Mouse (Mus musculus) thymus, postnatal 14 days (tissue): ENCODE measurements at regions not wholly inside any gene's neighbourhood (a gene's known extent, or its start where the extent isn't known, plus 50 kb on each side); places are given as distances from the start of the nearest gene placed in this dataset.
A peak's percentile ranks its signal among the peaks of the same experiment; 100 is the strongest.

Source experiments
- DNase-seq: peaks from one replicate; pipeline ENCODE4 v3.0.0; 2021

DNA sequence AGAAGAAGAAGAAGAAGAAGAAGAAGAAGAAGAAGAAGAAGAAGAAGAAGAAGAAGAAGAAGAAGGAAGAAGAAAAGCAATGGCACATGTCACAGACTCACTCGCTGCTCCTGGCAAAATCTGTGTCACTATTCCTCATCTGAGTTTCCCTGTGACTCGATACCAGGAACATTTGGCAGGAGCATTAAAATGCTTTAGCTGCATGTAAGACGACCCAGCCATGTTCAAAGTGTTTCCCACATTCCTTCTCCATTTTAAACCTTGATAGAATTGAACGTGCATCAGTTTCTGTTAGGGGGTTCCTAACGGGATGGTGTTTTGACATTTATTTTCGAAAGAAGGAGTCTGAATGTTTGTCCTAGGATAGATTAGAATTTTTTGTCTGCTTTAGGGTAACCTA, 51.2 kb upstream of the Pja2 start:
- DNase-seq, result no peak

DNA sequence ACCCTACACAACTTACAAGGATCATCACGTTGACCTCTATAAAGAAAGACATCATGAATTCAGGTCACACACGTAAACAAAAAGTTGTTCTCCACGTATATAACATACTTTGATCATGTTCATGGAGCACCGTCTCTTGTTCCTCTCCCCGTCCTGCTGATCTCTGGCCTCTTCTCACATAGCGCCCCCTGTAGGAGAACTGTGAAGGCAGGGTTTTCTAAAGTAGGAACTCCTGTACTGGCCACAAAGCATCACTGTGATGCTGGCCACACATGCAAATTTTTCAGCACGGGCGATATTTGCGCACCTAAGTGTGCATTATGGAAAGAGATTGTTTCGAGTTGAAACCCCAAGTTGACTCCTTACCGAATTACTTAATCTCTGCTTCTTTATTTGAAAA, 51.9 kb upstream of the Pja2 start:
- peak; percentile 5 for DNase-seq

DNA sequence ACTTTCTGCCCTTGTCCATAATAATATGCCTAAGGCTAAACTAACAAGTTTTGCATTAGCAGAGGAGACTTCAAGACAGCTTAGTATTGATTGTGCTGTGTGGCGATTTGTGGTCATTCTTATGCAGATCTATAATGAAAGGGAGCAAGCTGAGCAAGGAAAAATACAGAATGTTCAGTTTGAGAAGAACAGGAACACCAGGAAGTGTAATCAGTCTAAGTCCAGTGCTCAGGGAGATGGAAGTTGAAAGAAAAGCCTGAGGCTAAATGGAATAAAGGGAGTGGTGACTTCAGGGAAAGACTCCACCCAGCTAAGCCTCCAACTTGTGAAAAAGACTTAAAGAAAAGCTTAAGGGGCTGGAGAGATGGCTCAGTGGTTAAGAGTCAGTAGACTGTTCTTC, 58.6 kb upstream of the Pja2 start:
- DNase-seq, result no peak

DNA sequence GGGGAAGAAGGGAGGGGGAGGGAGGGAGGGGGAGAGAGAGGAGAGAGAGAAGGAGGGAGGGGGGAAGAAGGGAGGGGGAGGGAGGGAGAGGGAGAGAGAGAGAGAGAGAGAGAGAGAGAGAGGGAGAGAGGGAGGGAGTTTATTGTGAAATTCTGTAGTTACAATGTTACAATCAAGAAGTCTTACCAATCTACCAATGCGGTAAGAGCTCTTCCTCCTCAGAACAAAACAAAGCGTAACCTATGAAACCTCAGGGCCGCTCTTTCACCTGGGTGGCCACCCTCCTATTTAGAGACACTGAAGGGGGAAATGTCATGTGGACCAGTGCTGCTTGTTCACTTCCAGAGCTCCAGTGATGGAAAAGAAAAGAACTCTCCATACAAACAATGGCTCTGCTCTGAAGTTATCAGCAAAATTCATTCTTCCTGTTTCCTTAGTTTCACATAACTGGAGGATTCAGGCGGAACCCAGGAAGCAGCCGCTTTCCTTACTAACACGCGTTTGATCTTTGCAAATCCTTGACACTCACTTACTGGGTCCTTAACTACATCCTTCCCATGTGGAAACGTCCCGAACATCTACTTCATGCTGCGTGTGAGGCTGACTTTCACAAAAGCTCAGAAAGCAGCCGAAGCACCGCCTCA, 65.7 kb upstream of the Pja2 start:
- no peak for DNase-seq

DNA sequence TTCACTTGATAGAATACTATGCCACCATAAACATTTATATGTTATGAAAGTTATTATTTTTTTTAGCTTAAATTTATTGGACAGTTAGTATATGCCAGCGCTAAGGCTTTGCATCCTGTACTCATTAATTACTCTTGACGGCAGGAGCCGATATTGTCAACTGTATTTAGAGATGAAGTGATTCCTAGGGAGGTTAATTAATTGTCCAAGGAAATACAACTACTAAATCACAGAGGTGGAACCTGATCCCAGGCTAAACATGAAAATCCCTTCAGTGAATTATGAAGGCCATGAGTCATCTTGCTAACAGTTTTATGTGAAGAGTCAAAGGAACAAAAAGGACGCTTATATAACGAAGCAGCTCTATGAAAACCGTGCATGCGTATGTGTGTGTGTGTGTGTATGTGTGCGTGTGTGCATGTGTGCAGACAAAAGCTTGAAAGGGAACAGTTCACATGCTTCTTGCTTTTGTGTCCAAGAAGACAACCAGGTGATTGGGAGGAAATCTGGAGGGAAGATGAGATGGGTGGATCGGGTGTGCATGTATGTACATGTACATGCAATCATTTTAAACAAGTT, 66.5 kb upstream of the Pja2 start:
- DNase-seq, result no peak

DNA sequence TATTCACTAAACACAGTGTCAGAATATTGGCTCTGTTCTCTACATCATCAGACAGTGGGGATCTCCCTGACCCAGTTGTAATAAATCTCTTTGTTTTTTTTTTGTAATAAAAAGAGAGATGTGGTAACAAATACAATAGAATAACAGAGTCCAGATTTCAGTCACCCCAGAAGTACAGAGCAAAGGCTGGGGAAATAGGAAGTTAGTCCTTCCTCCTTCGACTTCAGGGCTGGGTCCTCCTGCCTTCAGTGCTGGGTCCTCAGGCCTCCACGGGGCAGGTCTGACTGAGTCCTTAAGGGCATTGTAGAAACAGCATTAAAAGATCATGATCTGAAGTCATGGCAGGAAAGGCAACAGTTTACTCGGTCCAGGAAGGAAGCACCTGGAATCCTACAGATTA, 67.0 kb upstream of the Pja2 start:
- DNase-seq, result no peak

DNA sequence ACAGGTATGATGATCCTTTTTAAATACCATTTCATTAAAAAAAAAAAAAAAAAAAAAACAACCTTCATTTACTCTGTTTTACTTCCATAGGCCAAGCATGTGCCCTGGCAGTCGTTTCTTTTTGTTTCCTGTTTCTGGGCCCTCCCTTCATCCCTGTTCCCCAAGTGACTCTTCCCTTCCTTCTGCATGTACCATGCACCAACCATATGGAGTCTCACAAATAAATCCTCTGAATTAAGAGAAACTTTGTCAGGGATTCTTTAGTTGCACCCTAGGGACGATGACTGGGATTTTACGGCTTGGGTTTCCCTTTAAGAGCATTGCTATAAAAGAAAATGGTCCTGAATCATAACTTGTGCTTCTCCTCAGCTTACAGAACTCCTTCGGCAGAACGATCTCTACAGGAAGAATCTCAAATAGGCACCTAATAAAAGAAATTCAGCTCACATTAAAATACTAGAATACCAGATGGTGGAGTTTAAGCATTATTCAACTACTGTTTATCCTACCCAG, 75.1 kb upstream of the Pja2 start:
- no peak for DNase-seq

DNA sequence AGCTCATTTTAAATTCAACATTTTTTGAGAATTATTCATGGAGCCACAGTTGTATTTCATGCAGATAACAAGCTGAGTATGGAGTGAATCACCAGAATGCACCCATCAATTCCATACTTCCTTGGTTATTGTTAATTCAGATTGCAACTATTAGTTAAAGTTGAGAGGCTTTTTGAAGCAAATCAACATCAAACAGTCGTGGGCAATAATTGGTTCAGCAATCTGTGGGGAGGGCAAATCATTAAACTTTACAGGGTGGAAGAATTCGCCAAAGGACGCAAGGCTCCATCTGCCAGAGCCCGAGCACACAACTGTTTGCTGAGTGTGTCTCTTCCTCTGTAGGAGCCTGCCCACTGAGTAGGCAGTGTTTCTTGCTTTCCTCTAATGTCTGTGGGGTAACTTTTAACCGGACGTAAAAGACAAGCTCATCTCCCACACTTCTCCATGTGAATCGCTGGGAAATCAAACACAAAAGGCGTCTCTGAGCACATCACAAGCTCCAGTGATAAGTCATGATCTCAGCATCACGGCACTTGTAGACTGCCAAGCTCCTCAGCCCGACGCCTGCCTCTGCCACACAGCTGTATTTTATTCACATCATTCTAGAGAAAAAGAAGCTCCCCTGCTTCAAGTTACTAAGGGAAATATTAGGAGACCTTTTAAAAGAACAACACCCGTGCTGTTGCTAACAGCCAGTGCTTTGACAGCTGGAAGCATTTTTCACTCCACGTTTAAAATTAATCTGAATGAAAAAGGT, 75.7 kb upstream of the Pja2 start:
- no peak for DNase-seq

DNA sequence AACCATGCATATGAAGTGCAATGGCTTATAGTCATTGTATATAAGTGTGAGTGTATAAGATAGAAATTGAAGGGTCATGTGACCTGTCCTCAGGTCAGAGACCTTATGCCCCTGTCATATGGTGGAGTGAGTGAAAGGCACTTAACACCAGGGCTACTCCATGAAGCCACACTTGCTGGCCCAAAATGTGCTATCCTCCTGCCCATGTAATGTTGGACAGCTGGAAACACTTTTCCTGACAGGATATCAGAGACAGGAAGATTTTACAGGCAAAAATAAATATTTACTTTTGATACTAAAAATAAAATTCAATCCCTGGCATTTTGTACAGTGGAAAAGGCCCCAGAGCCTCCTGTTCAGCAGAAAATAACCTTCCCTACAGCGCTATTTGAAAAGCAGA, 94.1 kb upstream of the Pja2 start:
- no peak for DNase-seq

DNA sequence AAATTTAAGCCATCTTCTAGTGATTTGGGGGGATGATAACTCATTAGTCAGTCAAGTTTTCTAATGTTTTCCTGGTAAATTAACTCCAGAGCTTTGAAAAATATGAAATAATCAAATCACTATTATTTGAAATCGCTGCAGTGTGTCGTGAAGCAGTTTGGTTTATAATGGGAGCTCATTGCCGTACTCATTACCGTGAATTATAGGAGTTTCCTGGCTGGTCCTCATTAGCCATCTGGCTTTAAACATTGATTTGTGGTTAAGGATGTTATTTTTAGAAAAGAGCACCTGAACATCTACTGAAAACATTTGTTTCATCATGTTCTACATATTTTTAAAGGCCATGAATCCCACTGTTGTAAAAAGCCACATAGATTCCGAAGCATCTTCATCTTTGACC, 94.8 kb upstream of the Pja2 start:
- no peak for DNase-seq

DNA sequence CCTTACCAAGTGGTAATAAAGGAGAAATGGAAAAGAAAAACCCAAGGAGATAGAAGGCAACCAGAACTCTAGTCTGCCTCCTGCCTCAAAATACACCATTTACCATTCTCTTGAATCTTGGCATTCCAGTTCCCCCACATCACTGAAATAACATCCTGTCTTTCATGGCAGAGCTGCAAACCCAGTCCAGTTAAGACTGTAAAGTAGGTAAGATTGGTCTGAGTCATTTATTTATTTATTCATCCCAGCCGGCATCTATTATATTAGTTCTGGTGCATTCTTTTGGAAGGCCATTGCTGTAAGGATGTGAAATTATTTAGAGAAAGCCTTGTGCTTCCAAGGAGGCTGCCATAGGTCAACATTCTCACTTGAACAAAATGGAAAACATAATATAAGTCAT, 107.9 kb upstream of the Pja2 start:
- DNase-seq, result no peak

DNA sequence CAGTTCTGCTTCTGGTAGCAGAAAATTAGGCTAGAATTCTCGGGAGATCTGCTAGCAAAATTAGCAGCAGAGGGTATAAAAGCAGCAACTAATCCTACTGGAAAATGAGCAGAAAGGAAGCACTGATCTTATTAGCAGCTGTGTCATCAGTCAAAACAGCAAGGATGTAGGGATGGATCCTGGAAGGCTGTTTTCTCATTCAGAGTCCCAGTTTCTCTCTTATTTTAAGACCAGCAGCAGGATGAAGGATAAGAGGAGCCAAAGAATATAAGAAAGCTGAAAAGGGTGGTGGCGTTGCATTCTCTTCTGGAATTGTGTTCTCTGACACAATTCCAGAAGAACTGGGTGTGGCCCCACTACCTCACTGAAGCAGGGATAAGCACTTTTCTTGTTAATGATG, 123.0 kb upstream of the Pja2 start:
- no peak for DNase-seq

DNA sequence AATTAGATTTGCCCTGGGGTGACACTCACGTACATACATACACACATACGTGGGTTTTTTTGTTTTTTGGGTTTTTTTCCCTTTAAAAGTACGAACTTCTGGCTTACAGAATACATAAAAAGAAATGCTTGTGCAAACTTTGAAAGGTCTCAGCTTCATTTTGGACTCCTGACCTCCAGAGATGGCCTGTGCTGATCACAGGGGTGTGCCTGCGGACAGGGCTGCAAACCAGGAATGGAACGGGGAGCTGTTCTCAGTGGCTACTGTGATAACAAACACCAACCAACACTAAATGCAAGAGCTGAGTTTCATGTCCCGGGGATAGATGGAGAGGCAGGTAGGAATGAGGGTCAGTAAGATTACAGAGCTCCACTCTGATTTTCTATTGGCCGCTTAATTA, 134.3 kb upstream of the Man2a1 start:
- DNase-seq, result no peak

DNA sequence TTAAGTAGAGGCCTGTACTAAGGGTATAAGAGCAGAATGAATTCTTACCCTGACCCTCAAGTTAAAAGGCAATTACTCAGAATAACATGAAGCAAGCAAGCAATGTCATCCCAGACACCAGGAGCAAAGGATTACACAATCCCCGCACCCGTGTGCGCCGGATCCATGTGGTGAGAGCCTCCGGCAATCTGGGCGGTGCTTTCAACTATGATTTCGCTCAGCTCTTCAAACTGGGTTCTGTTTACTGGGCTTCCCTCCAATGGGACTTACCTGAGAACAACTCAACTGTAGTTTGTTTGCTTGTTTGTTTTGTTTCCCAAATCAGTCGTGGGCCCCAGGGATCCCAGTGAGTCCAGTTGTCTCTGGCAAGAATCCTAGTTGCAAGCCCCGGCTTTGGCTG, 133.8 kb upstream of the Man2a1 start:
- no peak for DNase-seq

DNA sequence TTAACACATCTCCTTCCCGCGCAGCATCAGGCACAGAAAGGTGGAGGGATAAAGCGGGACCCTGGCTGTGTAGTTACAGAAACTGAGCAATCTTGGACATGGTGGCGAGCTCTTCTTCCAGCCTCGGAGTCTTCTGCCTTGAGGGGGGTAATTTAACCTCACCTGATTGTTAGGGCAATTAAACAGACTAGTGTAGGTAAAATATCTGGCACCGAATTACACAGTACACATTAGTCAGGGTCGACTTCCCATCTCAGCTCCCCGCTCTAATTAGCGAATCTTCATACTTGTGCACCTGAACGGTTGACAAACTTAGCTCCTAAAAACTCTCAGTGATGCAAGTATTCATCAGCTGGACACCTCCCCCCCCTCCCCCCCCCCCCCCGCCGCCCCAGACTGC, 133.2 kb upstream of the Man2a1 start:
- DNase-seq, result no peak

DNA sequence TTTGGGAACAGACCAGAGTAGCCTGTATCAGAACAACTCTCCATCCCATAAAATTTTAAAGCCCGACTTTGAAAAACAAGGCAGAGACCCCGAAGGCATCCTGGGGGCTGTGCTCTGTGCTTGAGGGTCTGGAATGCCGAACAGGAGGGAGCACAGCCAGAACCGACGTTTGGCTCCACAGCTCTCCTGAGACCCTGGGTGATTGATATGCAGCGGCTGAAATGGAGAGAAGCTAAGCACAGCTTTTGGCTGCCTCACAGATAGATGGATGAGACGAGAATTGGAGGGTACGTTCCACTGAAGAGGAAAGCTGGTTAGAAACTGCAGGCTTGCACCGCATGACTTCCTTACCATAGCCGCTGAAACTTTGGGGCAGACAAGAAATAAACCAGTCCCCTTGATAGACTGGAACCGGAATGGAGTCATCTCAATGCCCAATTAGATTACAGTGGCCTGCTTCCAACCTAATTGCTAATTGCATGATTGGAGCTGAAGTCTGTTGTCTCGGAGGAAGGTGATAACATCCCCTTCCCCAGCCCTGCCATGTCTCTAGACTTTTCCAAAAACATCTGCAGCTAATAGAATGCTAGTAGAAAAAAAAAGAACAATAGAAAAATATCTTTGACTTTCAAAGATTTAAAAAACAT, 130.7 kb upstream of the Man2a1 start:
- no peak for DNase-seq

DNA sequence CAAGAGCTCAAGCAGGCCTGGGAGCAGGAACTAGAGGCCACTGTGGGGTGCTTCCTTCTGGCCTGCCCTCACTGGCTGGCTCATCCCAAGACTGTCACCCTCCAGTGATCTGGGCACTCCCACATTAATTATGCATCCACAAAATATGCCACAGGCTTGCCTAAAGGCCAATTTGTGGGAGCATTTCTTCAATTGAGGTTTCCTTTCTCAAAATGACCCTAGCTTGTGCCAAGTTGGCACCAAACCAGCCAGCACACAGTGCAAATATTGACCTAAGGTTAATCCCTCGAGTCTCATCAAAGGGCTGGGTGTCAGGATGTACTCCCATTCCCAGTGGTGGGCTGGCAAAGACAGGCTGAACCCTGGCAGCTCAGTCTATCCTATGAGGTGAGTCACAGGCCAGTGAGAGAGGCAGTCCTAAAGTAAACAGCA, 119.9 kb upstream of the Man2a1 start:
- no peak for DNase-seq

DNA sequence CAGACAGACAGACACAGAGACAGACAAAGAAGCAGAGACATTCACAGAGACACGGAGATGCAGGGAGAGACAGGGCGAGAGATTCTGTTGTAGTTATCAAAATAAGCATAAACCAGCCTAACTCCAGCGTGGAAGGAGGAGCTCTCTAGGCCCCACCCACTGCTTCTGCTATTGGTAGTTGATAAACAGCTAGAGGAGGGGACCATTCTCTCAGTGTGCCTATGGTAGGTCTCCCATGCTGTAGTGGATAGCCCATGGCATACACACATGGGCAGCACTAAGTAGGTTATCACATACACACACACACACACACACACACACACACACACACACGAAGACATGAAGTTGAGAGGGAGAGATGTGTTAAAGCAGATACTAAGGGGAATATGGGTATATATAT, 115.7 kb upstream of the Man2a1 start:
- DNase-seq, result no peak

DNA sequence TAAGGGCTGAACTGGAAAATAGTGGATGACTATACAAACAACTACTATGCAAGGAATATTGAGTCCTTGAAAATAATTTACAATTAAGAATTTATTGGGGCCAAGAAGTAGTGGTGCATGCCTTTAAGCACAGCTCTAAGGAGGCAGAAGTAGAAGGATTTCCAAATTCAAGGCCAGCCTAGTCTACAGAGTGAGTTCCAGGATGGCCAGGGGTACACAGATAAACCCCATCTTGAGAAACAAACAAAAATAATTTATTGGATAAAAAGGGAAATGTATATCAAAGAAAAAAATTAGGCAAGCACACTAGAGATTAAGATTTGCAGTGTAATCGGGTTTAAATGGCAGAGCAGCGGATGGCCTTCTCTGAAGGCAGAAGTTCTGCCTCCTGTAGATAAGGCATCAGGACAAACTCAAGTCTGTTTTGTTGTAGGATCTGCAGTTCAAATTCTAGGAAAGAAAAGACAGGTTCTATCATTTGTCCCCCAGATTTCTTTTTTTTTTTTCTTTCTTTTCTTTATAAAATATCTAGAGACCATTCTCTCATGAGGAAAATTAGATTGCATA, 110.7 kb upstream of the Man2a1 start:
- no peak for DNase-seq

DNA sequence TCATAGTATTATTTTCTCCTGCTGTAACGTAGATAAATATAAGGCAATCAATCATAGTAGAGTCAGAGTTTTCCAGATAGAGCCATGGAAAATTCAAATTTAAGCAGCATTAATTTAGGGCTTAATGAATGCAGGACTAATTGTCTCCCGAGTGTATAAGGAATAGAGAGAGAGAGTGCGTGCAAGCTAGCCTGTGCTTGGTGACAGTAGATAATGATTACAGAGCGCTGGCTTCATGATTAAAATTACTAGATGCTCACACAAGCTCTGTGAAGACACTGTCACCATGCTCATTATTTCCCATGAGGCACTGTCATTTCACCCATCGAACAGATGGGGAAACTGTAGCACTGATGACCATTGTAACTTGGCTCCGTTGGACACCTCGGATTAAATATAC, 109.9 kb upstream of the Man2a1 start:
- DNase-seq, result no peak

DNA sequence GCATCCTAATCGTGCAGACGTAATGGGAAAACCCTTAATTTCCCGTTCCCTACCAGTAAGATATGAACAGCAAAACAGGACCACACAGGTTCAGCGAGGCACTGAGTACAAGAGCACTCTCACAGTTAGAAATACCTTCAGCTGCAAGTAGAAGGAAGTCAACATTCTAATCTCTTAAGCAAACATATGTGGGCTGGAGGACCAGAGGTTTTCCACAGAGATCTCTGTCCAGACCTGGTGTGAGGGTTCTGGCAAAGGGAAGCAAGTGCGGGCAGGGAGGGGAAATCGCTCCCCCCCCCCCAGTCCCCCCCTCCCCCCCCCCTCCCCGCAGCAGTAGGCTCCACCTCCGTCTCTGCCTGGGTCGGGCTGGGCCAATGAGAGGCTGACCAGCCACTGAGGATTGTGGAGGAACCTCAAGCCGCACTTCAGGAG, 108.6 kb upstream of the Man2a1 start:
- DNase-seq, result no peak

DNA sequence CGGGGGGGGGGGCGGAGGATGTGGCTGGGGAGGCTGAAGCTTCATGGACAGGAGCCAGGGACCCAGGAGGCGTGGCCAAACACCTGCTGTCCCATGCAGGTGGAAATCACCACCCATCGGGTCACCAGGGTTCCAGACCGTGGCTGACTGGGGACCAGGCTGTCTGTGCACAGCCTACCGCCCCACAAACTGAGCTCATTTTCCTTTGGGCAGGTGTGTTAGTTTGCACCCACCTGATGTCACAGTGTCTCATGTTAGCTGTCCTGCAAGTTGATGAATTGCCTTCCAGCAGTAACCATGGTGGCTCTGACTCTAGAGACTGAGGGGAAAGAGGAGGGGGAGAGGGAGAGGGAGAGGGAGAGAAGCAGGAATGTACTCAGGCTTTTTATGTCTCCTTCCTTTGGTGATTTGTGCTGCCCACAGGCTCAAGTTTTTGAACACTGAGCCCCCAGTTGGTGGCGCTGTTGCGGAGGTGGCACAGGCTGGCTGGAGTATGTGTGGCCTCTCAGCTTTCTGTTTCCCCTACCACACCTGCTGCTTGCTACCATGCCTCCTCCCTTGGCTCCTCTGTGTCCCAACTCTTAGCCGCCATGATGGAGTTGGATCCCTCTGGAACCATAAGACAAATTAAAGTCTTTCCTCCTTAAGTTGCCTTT, 107.8 kb upstream of the Man2a1 start:
- peak; percentile 28 for DNase-seq
